Mouse (Mus musculus) left cerebral cortex, postnatal 36 days (tissue): ENCODE measurements at regions not wholly inside any gene's neighbourhood (a gene's known extent, or its start where the extent isn't known, plus 50 kb on each side); places are given as distances from the start of the nearest gene placed in this dataset.

Experiments
- DNase-seq, 2 experiments: peaks; one replicate each; pipeline ENCODE4 v3.0.0; 2021 to 2022; ENCODE audit warnings: low spot score in 2 of 2, mixed read lengths in 1 of 2
- intact Hi-C: fragments of 180-260 bp; cut with DNase I; formaldehyde crosslinking; loops from one replicate; pipeline ENCODE4 v1.15.1; 2025

DNA sequence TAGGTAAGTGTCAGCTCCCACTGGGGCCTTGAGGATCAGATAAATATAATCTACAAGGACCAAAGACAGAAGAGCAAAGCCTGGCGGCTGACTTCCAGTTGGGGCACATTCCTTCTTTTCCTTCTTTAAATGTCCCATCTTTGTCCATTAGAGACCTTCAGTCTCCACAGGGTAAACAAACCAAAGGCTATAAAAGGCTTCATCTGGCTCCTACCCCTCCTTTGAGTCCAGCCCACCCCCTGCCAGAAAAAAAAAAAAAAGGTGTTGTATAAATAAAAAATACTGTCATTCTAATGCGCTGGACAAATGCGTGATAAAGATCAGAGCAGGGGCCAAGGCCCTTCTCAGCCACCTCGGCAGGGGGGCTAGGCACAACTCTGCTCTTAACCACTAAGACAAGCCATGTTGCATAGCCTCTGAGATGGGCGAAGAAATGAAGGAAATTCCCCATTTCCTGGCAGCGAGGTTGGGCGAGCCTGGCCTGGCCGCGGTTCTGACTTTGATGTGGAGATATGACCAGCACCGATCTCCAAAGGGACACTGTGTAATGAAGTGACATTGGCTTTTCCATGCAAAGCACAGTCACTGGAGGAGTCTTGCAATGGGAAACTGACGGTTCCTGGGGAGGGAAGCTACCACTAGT is 492.0 kb downstream of the Med13l start:
- intact Hi-C loops = no loop called here
- DNase-seq = no peak

DNA sequence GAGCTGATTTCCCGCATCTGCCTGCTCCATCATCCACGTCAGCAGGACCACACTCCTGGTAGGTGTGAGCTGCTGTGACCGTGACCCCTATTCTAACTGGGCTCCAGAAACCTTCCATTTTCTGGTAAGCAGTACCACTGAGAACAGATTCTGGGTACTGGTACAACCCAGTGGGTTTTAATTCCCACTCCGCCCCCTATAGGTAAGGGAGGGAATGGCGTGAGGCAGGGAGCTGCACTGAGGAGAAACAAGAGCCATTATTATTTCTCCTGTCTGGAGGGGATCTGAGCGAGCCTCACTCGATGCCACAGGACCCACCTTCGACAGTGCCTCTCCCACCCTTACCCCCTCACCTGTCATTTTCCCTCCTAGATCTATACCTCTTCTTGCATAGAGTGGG is 493.3 kb downstream of the Med13l start:
- no peak for DNase-seq
- intact Hi-C loops = no loop called here

DNA sequence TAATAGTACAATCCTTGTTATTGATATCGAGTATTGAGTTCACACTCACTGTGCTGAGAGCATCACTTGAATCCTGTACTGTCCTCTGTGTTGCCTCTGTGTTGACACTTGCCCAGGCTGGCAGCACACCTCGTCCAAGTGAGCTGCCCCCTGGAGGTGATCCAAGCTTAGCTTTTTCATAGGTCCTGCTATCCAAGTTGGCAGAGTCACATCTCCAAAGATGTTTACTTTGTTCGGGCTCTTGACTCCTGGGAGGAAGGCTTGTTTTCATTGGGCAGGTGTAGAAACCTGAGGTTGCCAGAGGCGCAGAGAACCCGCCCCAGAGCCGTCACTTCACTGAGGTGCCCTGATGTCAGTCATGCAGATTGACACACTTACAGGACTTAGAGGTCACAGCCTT is 493.9 kb downstream of the Med13l start:
- DNase-seq = no peak
- intact Hi-C loops = no loop called here

DNA sequence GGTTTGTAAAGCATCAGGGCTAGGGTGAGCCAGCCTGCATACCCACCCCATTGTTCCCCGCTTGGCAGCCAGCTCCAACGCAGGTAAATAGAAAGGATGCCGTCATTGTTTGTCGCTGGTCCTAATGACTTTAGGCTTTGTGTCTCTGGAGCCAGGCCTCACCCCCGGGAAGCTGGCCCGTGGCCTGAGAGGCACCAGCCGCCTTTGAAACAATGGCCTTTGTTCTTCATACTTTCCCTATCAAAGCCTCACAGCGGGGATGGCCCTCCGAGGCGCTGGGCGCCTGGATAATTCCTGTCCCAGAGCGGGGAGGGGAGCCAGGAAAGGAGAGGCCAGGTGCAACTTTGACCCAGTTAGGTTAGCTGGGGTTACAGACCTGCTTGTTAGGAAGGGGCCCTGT is 495.0 kb downstream of the Med13l start:
- intact Hi-C loops = no loop called here
- peak; percentile 7 to 8 for DNase-seq

DNA sequence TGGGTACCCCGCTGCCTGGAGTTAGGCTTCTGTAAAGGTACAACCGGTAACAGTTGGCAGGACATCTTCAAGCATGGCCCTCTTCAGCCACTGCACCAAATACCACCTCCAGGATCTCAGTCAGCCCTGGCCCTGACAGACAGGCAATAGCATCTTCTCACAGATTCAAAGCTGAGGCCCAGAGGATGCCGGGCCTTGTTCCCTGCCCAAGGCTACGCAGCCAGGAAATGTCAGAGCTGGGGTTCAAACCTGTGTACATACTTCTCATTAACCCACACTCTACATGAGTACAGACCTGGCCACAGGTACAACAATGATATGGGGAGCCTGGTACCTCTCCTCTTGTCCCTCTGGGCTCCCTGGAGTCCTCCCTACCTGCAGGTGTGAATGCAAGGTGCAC is 497.3 kb downstream of the Med13l start:
- intact Hi-C loops = no loop called here
- no peak for DNase-seq

DNA sequence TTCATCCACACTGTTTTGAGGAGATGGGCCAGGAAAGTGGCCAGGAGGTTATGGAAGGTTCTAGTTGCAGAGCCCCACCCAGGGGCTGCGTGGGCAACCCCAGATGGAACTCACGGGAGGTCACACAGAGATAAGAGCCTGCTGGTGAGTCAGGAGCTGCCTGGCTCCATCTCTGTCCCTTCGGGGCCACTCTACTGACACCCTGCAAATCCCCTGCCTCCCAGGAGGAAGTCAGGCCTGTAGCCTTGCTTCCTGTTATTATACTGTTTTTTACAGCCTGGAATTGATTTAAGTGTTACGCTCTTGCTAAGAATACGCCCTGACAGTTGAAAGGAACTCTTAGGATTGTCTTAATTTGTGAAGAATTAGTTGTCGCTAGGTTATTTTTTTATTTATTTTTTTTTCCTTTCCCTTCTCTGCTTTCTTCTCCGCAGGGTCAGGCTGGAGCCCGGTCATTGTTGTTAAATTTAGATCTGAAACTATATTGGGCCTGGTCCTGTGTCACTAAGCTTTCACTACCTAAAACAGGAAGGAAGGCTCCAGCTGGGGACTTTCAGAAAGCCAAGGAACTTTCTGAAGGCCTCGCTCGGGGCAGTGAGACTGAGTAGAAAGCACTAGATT is 497.9 kb downstream of the Med13l start:
- DNase-seq = no peak
- intact Hi-C loops = no loop called here

DNA sequence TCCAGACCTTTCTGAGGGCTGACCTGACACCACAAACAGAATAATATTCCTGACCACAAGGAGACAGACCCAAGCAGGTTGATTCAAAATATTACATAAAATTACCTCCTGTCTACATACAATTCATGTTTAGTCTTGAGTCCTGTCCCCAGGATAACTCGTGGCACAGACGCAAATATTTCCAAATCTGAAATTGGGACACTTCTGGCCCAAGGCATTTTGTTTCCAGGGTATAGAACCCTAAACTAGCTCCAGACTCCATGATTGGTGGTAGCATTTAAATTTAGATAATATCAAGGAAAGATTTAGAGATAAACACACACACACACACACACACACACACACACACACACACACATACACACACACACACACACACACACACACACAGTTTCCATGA is 498.7 kb downstream of the Med13l start:
- no peak for DNase-seq
- intact Hi-C loops = no loop called here

DNA sequence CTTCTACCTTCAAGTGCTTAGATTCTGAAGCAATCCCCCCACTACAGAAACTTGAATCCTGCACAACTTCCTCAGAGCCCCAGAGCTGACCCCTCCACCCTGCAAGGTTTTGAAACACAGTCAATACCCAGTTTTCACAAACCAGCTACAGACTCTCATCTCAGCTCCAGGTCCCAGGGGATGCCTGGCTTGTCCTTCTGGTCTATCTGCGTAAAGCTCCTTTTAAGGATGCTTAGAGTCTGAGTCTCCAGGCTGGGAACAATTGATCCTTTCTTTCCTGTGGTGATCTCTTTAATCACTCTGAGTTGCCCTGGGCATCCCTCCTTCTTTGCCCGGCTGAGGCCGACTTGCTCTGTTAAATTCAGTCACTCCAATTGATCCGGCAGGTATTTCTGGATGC is 500.4 kb downstream of the Med13l start:
- intact Hi-C loops = no loop called here
- no peak for DNase-seq

DNA sequence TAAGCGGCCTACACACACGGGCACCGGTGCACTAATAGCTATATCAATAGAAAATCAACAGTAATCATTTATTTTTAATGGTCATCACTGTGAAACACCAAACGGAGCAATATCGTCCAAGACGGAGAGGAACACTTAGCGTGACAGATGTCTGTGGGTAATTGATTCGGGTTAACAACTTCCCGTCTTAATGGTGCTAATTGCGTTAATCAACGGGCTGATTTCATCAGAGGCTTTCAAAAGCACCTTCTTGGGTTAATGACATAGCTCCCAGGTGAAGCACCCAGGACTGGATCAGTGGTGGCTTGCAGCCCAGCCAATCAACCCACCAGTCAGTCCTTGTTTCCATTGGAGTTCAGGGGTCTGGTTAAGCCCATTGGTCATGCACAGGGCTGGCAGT is 502.0 kb downstream of the Med13l start:
- no peak for DNase-seq
- intact Hi-C loops = no loop called here

DNA sequence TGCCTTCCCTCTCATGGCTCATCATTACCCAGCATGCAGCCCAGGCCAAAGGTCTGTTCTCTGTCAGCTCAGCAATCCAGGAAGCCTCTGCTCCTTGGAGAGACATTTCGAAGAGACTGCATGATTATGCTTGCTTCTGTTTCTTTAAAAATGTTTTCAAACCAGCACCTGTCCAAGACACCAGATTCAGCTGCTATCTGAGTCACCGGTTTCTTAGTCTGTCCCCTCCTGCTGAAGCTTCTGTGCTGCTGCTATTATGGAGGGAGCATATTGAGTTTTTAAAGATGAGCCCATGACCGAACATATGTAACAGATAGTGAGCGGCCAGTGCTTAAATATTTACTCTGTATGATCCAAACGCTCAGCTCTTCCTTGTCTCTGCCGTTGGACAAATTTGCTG is 506.2 kb downstream of the Med13l start:
- DNase-seq = peak; percentile 14 to 18
- intact Hi-C loops = no loop called here

DNA sequence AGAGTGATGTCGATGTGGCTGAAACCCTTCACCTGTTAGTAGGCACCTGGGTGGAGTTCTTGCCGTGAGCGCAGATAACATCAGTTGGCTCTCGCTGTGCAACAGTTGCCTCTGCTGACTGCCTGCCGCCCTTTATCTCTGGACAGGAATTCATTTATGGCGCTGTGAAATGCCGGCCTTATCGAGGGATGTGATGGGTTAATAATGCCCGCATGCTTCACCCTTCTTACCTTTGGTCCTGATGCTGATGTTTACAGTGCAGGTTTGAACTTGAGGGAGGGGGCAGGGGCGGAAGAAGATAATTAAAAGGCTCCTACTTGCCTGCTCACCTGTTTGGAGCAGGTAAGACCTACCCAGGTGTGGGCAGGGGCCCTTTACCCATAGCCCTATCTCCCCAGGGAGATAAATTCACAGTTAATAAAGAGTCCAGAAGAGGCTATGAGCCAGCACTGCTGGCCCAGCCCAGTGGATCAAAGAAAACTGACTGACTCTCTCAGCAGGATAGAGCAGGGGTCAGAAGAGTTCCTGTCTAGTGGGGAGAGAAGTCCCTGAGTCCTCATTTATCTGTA is 509.4 kb downstream of the Med13l start:
- no peak for DNase-seq
- intact Hi-C loops = no loop called here

DNA sequence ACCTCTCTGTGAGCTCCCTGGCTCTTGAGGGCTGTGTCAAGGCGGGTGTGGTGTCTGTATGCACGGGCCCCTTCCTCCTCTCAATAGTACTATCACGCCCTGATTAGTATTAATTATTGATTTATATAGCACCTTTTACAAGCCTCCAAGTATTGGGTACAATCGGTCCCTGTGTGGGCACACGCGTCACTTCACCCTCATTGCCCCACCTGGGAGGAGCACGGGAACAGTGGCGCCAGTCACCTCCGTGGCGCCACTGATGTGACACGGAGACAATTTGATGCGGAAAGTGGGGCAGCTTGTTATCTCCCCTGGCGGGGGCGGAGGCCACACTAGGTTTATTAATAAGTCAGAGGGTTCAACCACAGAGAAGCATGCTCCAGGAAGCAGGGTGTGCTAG is 512.2 kb downstream of the Med13l start:
- no peak for DNase-seq
- intact Hi-C loops = no loop called here

DNA sequence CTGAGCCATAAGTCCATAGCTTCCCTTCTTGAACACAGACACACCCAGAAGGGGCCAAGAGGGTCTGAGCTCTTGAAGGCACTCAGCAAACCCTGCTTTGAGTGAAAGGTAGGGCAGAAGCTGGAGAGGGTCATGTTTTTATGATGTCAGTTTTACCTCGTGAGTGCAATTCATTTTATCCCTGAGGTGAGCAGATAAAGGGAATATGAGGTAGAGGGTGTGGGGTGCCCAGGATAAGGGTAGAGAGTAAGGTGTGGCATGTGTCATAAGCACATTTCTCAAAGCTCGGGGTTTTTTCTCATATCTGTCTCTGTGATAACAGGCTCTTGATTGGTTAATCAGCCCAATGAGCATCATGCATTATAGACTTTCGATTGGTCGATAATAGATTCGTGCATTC is 520.3 kb downstream of the Med13l start:
- no peak for DNase-seq
- intact Hi-C loops = no loop called here

DNA sequence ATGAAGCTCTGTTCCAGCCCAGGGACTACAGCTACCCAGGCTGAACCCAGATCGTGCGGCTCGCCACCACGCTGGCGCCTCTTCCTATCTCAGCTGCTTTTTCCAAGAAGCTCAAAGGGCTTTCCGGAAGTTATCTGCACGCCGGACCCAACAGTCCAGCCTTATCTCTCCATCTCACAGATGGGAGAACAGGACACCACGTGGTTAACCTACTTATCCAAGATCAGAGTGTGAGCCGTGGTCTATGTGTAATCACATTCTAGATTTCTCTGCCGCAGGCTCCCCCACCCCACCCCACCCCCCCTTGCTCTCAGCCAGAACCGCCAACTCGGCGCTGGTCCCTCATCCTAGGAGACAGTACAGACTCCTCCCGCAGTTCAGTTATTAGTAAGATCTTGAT is 522.4 kb downstream of the Med13l start:
- intact Hi-C loops = no loop called here

DNA sequence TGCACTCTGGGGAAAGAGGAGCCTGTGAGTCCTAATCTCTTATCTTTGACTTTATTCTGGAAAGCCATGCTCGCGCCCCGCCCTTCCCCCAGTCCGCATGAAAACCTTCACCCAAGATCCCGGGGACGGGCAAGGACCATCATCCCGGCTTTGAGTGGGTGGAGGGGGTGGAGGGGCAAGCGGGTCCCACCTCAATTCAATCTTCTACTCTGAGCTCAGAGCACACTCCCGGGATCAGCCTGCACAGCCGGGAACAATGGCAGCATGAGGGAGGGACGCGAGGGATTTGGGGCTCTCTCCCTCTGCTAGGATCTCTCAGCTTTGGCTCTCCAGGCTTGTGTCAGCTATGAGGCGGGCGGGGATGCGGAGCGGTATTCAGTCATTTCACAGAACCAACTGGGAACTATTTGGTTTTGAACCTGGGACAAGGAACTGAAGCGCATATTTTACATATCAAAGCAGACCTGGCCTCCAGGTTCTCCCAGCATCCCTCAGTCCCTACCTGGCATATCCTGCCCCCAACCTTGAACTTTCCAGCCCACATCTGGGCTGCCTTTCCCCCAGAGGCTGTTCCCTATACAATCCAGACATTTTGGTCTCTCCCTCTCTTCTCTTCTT is 537.2 kb downstream of the Med13l start:
- intact Hi-C loops = no loop called here
- DNase-seq = no peak

More for the DNA sequence above, 522.4 kb downstream of the Med13l start:
- DNase-seq = no peak

DNA sequence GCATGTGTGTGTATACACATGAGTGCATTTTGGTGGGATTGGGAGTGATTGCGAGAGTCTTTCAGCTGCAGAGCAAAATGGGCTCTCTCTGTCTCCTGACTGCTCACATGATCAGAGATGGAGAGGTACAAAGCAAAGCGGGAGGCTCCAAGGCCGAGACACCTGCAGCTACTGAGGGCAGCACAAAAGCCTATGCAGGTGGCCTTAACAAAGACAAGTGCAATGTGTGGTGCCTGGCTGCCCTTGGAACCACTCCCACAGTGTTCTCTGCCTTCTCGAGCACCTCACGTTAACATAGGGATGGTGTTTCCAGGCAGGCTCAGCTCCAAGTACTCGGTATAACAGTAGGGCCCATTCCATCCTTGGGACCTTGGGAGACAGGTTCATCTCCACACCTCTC is 539.3 kb downstream of the Med13l start:
- no peak for DNase-seq
- intact Hi-C loops = no loop called here

DNA sequence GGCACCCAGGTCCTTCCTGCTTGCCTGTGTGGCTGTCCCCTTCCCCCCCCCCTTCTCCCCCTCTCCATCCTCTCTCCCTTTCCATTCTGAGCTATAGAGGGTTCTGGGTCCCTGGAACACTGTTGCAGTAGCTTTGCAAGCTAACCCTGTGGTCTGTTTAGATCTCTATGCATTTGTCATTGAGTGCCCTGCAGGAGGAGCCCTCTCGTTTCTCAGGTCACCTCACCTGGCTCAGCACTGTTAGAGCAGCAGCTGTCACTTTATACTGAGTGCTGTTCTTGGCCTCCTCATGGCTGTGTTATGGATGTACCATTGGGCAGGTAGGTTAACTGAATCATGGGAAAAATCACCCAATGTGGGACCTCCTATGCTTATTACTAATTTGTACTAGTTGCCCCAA is 543.0 kb downstream of the Med13l start:
- intact Hi-C loops = no loop called here
- DNase-seq = no peak

DNA sequence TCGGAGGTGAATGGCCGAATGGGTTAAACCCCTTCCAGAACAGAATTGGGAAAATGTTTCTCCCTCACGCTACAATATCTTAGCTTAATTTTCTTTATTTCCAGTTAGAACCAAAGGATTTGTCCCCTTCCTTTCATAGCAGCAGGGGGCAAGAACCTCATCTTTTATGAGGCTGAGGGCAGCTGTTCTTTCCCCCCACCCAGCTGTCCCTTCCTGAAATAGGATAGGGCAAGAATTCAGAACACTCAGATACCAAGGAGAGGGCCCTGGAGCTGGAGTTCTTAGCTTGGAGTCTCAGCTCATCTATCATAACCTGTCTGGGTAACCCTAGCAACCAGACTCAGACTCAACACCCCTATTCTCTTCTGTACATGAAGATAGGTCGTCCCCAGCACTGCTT is 547.4 kb downstream of the Med13l start:
- intact Hi-C loops = no loop called here
- no peak for DNase-seq

DNA sequence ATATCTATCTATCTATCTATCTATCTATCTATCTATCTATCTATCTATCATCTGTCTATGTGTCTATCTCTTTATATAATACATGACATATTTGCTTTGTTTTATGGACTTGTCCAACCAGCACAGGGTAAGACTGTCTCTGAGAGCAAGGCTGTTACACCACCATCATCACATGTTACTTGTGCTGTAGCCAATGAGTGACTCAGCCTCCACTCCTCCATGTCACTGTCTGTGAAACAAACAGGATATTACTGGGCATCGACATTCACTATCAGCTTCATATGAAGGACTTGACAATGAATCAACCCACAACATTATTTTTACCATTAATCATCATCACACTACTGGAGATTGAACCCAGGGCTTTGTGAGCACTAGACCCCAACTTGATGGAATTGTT is 549.0 kb downstream of the Med13l start:
- DNase-seq = no peak
- intact Hi-C loops = no loop called here

DNA sequence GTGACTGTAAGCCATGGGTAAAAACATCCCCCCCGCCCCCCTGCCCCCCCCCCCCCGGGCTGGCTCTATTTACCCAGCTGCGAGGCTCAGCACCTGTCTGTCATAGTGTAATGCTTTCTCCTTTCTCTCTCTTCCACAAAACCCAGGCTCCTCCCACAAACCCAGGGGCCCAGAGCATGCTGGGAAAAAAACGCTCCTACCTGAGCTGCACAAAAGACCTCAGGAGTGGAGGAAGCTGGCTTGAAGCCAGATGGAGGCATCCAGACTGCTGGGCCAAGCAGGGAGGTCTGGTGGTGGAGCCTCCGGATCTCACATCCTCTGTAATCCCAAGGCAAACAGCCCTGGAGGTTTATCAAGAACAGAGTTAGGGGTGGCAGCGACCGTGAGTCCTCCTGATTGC is 553.6 kb downstream of the Med13l start:
- intact Hi-C loops = no loop called here
- DNase-seq = no peak

DNA sequence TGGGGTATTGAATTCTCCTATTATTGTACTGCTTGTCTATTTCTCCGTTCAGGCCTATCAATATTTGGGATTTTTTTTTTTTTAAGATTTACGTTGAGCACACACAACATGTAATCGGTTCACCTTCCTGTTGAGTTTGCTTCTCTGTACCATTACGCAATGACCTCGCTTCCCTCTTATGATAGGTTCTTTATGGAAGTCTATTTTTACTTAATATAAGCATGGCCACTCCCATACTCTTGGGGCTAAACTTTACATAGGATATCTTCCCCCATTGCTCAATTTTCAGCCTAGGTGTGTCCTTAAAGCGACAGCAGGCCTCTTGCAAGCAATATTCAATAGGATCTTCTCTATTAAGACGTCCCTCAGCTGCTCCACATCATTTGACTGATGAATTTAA is 544.7 kb upstream of the Tbx3 start:
- intact Hi-C loops = no loop called here
- DNase-seq = no peak
